Mouse (Mus musculus): ENCODE measurements at regions not wholly inside any gene's neighbourhood (a gene's known extent, or its start where the extent isn't known, plus 50 kb on each side); places are given as distances from the start of the nearest gene placed in this dataset.
"Not testable (repeated sequence)": the region's sequence is repeated elsewhere in the genome, so short reads cannot be mapped to it uniquely, and the experiment has no call there.

- not testable (repeated sequence) for H3K4me1 ChIP-seq (ENCODE audit: control insufficient read depth, insufficient read depth, low read length); ATAC-seq (replicated peaks; ENCODE audit: insufficient number of reproducible peaks, low FRiP score, low TSS enrichment, low read depth); H3K27ac ChIP-seq (replicated peaks; ENCODE audit: low read depth, low read length); H3K4me3 ChIP-seq (ENCODE audit: low read depth, low read length); H3K4me2 ChIP-seq (ENCODE audit: low read depth, low read length); H3K9ac ChIP-seq (replicated peaks; ENCODE audit: low read length); H3K36me3 ChIP-seq (replicated peaks; ENCODE audit: control insufficient read depth, insufficient read depth, low read depth, low read length); H3K27me3 ChIP-seq (ENCODE audit: control insufficient read depth, insufficient read depth, low read length); DNase-seq (ENCODE audit: low spot score); H3K9me3 ChIP-seq (replicated peaks; ENCODE audit: control insufficient read depth, low read length)
- 79% methylated on average over 4 of the region's 4 CpGs for WGBS
Observed at GRCm38 (mm10) chr14:53081853-53082252, 586.3 kb upstream of the Olfr1507 start.

- not testable (repeated sequence) for H3K27ac ChIP-seq (replicated peaks; ENCODE audit: low read depth, low read length); H3K27me3 ChIP-seq (ENCODE audit: control insufficient read depth, insufficient read depth, low read length); ATAC-seq (replicated peaks; ENCODE audit: insufficient number of reproducible peaks, low FRiP score, low TSS enrichment, low read depth); H3K36me3 ChIP-seq (replicated peaks; ENCODE audit: control insufficient read depth, insufficient read depth, low read depth, low read length); H3K9ac ChIP-seq (replicated peaks; ENCODE audit: low read length); H3K4me1 ChIP-seq (ENCODE audit: control insufficient read depth, insufficient read depth, low read length); H3K4me3 ChIP-seq (ENCODE audit: low read depth, low read length); H3K9me3 ChIP-seq (replicated peaks; ENCODE audit: control insufficient read depth, low read length); H3K4me2 ChIP-seq (ENCODE audit: low read depth, low read length); DNase-seq (ENCODE audit: low spot score)
- WGBS = no CpG with 5 or more reads among the region's 2 CpGs
Observed at GRCm38 (mm10) chr14:53081024-53081711, 585.6 kb upstream of the Olfr1507 start.

- WGBS = 80% methylated on average over 3 of the region's 3 CpGs
- not testable (repeated sequence) for DNase-seq (ENCODE audit: low spot score); H3K27ac ChIP-seq (replicated peaks; ENCODE audit: low read depth, low read length); H3K4me3 ChIP-seq (ENCODE audit: low read depth, low read length); H3K4me2 ChIP-seq (ENCODE audit: low read depth, low read length); H3K36me3 ChIP-seq (replicated peaks; ENCODE audit: control insufficient read depth, insufficient read depth, low read depth, low read length); H3K27me3 ChIP-seq (ENCODE audit: control insufficient read depth, insufficient read depth, low read length); H3K4me1 ChIP-seq (ENCODE audit: control insufficient read depth, insufficient read depth, low read length); ATAC-seq (replicated peaks; ENCODE audit: insufficient number of reproducible peaks, low FRiP score, low TSS enrichment, low read depth); H3K9me3 ChIP-seq (replicated peaks; ENCODE audit: control insufficient read depth, low read length); H3K9ac ChIP-seq (replicated peaks; ENCODE audit: low read length)
Observed at GRCm38 (mm10) chr14:53080556-53080955, 585.0 kb upstream of the Olfr1507 start.

GRCm38 (mm10) chr14:53075937-53076336, 580.4 kb upstream of the Olfr1507 start:
- not testable (repeated sequence) for H3K4me1 ChIP-seq (ENCODE audit: control insufficient read depth, insufficient read depth, low read length); H3K36me3 ChIP-seq (replicated peaks; ENCODE audit: control insufficient read depth, insufficient read depth, low read depth, low read length); H3K27me3 ChIP-seq (ENCODE audit: control insufficient read depth, insufficient read depth, low read length); H3K9ac ChIP-seq (replicated peaks; ENCODE audit: low read length); H3K9me3 ChIP-seq (replicated peaks; ENCODE audit: control insufficient read depth, low read length); H3K27ac ChIP-seq (replicated peaks; ENCODE audit: low read depth, low read length); H3K4me3 ChIP-seq (ENCODE audit: low read depth, low read length); DNase-seq (ENCODE audit: low spot score); ATAC-seq (replicated peaks; ENCODE audit: insufficient number of reproducible peaks, low FRiP score, low TSS enrichment, low read depth); H3K4me2 ChIP-seq (ENCODE audit: low read depth, low read length)
- WGBS = 83% methylated on average over 2 of the region's 2 CpGs

GRCm38 (mm10) chr14:53073126-53073525, 577.6 kb upstream of the Olfr1507 start:
- H3K27me3 ChIP-seq (ENCODE audit: control insufficient read depth, insufficient read depth, low read length); H3K4me1 ChIP-seq (ENCODE audit: control insufficient read depth, insufficient read depth, low read length); H3K9me3 ChIP-seq (replicated peaks; ENCODE audit: control insufficient read depth, low read length); DNase-seq (ENCODE audit: low spot score); ATAC-seq (replicated peaks; ENCODE audit: insufficient number of reproducible peaks, low FRiP score, low TSS enrichment, low read depth); H3K4me2 ChIP-seq (ENCODE audit: low read depth, low read length); H3K4me3 ChIP-seq (ENCODE audit: low read depth, low read length); H3K9ac ChIP-seq (replicated peaks; ENCODE audit: low read length); H3K27ac ChIP-seq (replicated peaks; ENCODE audit: low read depth, low read length); H3K36me3 ChIP-seq (replicated peaks; ENCODE audit: control insufficient read depth, insufficient read depth, low read depth, low read length): not testable (repeated sequence)
- 70% methylated on average over 6 of the region's 6 CpGs for WGBS

GRCm38 (mm10) chr14:53072502-53072901, 577.0 kb upstream of the Olfr1507 start:
- H3K4me1 ChIP-seq (ENCODE audit: control insufficient read depth, insufficient read depth, low read length); H3K9ac ChIP-seq (replicated peaks; ENCODE audit: low read length); H3K27ac ChIP-seq (replicated peaks; ENCODE audit: low read depth, low read length); DNase-seq (ENCODE audit: low spot score); ATAC-seq (replicated peaks; ENCODE audit: insufficient number of reproducible peaks, low FRiP score, low TSS enrichment, low read depth); H3K4me2 ChIP-seq (ENCODE audit: low read depth, low read length); H3K36me3 ChIP-seq (replicated peaks; ENCODE audit: control insufficient read depth, insufficient read depth, low read depth, low read length); H3K4me3 ChIP-seq (ENCODE audit: low read depth, low read length); H3K27me3 ChIP-seq (ENCODE audit: control insufficient read depth, insufficient read depth, low read length); H3K9me3 ChIP-seq (replicated peaks; ENCODE audit: control insufficient read depth, low read length): not testable (repeated sequence)
- no CpG with 5 or more reads among the region's 1 CpGs for WGBS

- H3K9me3 ChIP-seq (replicated peaks; ENCODE audit: control insufficient read depth, low read length); H3K4me1 ChIP-seq (ENCODE audit: control insufficient read depth, insufficient read depth, low read length); DNase-seq (ENCODE audit: low spot score); H3K4me3 ChIP-seq (ENCODE audit: low read depth, low read length); H3K36me3 ChIP-seq (replicated peaks; ENCODE audit: control insufficient read depth, insufficient read depth, low read depth, low read length); H3K4me2 ChIP-seq (ENCODE audit: low read depth, low read length); H3K27ac ChIP-seq (replicated peaks; ENCODE audit: low read depth, low read length); H3K9ac ChIP-seq (replicated peaks; ENCODE audit: low read length); H3K27me3 ChIP-seq (ENCODE audit: control insufficient read depth, insufficient read depth, low read length); ATAC-seq (replicated peaks; ENCODE audit: insufficient number of reproducible peaks, low FRiP score, low TSS enrichment, low read depth): not testable (repeated sequence)
- 57% methylated on average over 2 of the region's 3 CpGs for WGBS
Observed at GRCm38 (mm10) chr14:53054439-53054838, 558.9 kb upstream of the Olfr1507 start.

GRCm38 (mm10) chr14:53053465-53054123, 558.0 kb upstream of the Olfr1507 start:
- not testable (repeated sequence) for H3K4me1 ChIP-seq (ENCODE audit: control insufficient read depth, insufficient read depth, low read length)

More at GRCm38 (mm10) chr14:53053465-53054123, 558.0 kb upstream of the Olfr1507 start:
- H3K9me3 ChIP-seq (replicated peaks; ENCODE audit: control insufficient read depth, low read length); ATAC-seq (replicated peaks; ENCODE audit: insufficient number of reproducible peaks, low FRiP score, low TSS enrichment, low read depth); H3K4me2 ChIP-seq (ENCODE audit: low read depth, low read length); H3K9ac ChIP-seq (replicated peaks; ENCODE audit: low read length); H3K27ac ChIP-seq (replicated peaks; ENCODE audit: low read depth, low read length); H3K4me3 ChIP-seq (ENCODE audit: low read depth, low read length); DNase-seq (ENCODE audit: low spot score); H3K27me3 ChIP-seq (ENCODE audit: control insufficient read depth, insufficient read depth, low read length); H3K36me3 ChIP-seq (replicated peaks; ENCODE audit: control insufficient read depth, insufficient read depth, low read depth, low read length): not testable (repeated sequence)
- WGBS = 86% methylated on average over 1 of the region's 3 CpGs

Data from embryonic facial prominence, embryonic 11.5 days (tissue).